Mouse (Mus musculus) liver, postnatal 0 days (tissue): ENCODE results near the gene Mgat3.

Experiments used
- CTCF ChIP-seq: sonication (generic); IDR thresholded peaks from 2 replicates; pipeline ENCODE4 v1.5.1; 2016; ENCODE audit warnings: antibody characterized with exemption, low read depth
- EP300 ChIP-seq: IDR thresholded peaks from 2 replicates; pipeline ENCODE4 v1.6.1; 2016; ENCODE audit warnings: antibody characterized with exemption, low read depth, mild to moderate bottlenecking

DNA sequence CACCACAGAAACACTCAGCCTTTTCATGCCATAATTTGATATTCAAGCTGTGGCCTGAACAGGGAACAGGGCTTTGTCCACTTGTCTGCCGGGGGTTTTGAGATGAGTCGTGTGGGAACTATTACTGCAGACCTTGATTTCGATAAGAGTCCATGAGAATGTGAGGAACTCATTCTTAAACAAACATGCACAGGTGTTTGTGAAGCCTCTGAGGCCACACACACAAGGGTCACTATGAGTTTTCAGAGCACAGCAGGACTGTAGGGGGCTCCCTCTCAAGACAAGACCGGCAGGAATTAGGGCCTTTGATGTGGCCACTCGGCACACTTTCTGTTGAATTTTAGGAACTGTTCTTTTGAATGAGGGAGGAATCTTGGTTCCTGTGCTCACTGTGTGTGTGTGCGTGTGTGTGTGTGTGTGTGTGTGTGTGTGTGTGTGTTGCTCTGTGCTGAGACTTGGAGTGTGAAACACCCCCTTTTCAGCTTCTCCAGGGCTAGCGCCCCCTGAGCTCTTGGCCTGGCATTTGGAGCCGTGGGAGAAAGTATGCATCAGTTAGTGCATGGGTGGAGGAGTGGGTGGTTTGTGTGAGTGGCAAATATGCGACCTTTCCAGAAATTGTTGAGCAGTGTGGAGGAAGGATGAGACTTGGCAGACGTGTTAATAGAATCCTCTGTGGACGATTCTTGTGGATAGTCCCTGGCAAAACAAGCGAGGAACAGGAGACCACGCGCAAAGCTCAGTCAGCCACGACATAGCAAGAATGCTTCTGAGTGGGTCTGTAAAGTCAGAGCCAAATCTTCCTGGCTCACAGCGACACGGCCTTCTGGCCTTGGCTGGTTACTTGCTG, 35.4 kb upstream of the Mgat3 start:
- TF ChIP-seq CTCF (peak; percentile 16; the same call in 1 of the 2 replicates), EP300 (no peak)
